26 mouse cellular contexts compared by ENCODE assay signal in genomic region chr16:30489662-30490061, GRCm38 (mm10).
DNase-seq lines count a peak whose midpoint lies in the region; ATAC-seq and TF ChIP-seq lines count a peak whose summit lies in the region.
"Had no signal": no experiment of that assay in that cellular context is flagged by ENCODE, and none has a peak within 500 bp of the region (broad histone marks: within the 10 kb centered on the region; RNA-seq: fewer than 3 reads in every experiment).

No protein-coding gene starts in this region.

- H3K4me2 ChIP-seq in liver, embryonic 11.5 days, result no peak overlapping the region
- H3K4me2 ChIP-seq in kidney, postnatal 0 days (ENCODE audit: low read length), result no peak overlapping the region
- H3K4me2 ChIP-seq: embryonic facial prominence, embryonic 12.5 days; forebrain, embryonic 12.5 days; hindbrain, embryonic 15.5 days; intestine, embryonic 15.5 days; limb, embryonic 15.5 days; neural tube, embryonic 13.5 days had no signal

- ATAC-seq in liver, embryonic 11.5 days (replicated peaks; ENCODE audit: low FRiP score), result no peak
- no peak; the same call in 1 of the 2 replicates for ATAC-seq in kidney, postnatal 0 days (replicated peaks; ENCODE audit: low FRiP score, low read depth)
- ATAC-seq in granulocyte monocyte progenitor cell, adult 5-6 weeks (replicated peaks; ENCODE audit: poor library complexity, severe bottlenecking), result no peak
- ATAC-seq: intestine, embryonic 15.5 days; lung, postnatal 0 days; midbrain, embryonic 16.5 days had no signal

- no peaks in the 10 kb centered on the region for H3K36me3 ChIP-seq in liver, adult 2 months (ENCODE audit: control insufficient read depth, insufficient read depth, low read length)
- H3K36me3 ChIP-seq in liver, embryonic 11.5 days (ENCODE audit: control insufficient read depth, insufficient read depth, low read length), result no peaks in the 10 kb centered on the region
- no peaks in the 10 kb centered on the region for H3K36me3 ChIP-seq in kidney, adult 2 months (ENCODE audit: control insufficient read depth, insufficient read depth, low read length)
- no peaks in the 10 kb centered on the region for H3K36me3 ChIP-seq in kidney, postnatal 0 days (ENCODE audit: insufficient read depth, low read length)
- H3K36me3 ChIP-seq: embryonic facial prominence, embryonic 12.5 days; forebrain, embryonic 12.5 days; heart, embryonic 10.5 days; hindbrain, embryonic 15.5 days; intestine, embryonic 15.5 days; limb, embryonic 15.5 days; midbrain, embryonic 10.5 days; neural tube, embryonic 13.5 days had no signal

- 39% methylated on average over 4 of the region's 4 CpGs for WGBS in liver, adult 2 months
- WGBS in liver, embryonic 11.5 days, result 68% methylated on average over 4 of the region's 4 CpGs
- WGBS in kidney, adult 2 months, result 38% methylated on average over 4 of the region's 4 CpGs
- WGBS in kidney, postnatal 0 days, result 30% methylated on average over 4 of the region's 4 CpGs

- no peak overlapping the region for H3K9ac ChIP-seq in liver, adult 2 months (ENCODE audit: low read depth, low read length)
- no peak overlapping the region for H3K9ac ChIP-seq in liver, embryonic 11.5 days (ENCODE audit: low read depth, low read length)
- H3K9ac ChIP-seq in kidney, postnatal 0 days (ENCODE audit: low read depth, low read length), result no peak overlapping the region
- H3K9ac ChIP-seq: embryonic facial prominence, embryonic 12.5 days; forebrain, embryonic 12.5 days; hindbrain, embryonic 15.5 days; intestine, embryonic 15.5 days; limb, embryonic 15.5 days; neural tube, embryonic 13.5 days had no signal

- peaks cover 3% of the 10 kb centered on the region; the same call in 1 of the 2 replicates for H3K4me1 ChIP-seq in liver, adult 2 months (ENCODE audit: control insufficient read depth, insufficient read depth, low read length)
- H3K4me1 ChIP-seq in liver, embryonic 11.5 days (replicated peaks; ENCODE audit: control insufficient read depth, insufficient read depth, low read length), result no peaks in the 10 kb centered on the region
- H3K4me1 ChIP-seq in kidney, adult 2 months (ENCODE audit: control insufficient read depth, insufficient read depth, low read length), result peaks cover 19% of the 10 kb centered on the region
- H3K4me1 ChIP-seq in kidney, postnatal 0 days (replicated peaks; ENCODE audit: insufficient read depth, low read length), result peaks cover 14% of the 10 kb centered on the region; the same call in 1 of the 2 replicates
- H3K4me1 ChIP-seq: embryonic facial prominence, embryonic 12.5 days; forebrain, embryonic 12.5 days; hindbrain, embryonic 15.5 days; limb, embryonic 15.5 days had no signal

- DNase-seq in liver, adult 2 months (ENCODE audit: extremely low read depth, low read depth, low spot score), result peak; percentile 64
- no peak for DNase-seq in liver, embryonic 11.5 days (ENCODE audit: low spot score)
- peak; percentile 87 for DNase-seq in kidney, adult 2 months
- peak; percentile 44 for DNase-seq in kidney, postnatal 0 days (ENCODE audit: low spot score)
- no peak for DNase-seq in right cerebral cortex, adult 2 months (ENCODE audit: low spot score in 2 of 2)
- no peak for DNase-seq in cerebellum, postnatal 4 days (ENCODE audit: low spot score in 2 of 2)
- DNase-seq: adrenal gland, postnatal 25 days; cerebellum, adult 11 months; cerebellum, postnatal 14 days; heart, postnatal 4 days; left cerebral cortex, postnatal 4 days; right cerebral cortex, postnatal 14 days had no signal

- no peak overlapping the region for H3K4me3 ChIP-seq in liver, adult 2 months (ENCODE audit: insufficient read depth, low read depth, low read length)
- no peak overlapping the region for H3K4me3 ChIP-seq in liver, embryonic 11.5 days (ENCODE audit: low read depth, low read length)
- no peak overlapping the region for H3K4me3 ChIP-seq in kidney, adult 2 months (ENCODE audit: insufficient read depth, low read depth, low read length)
- no peak overlapping the region for H3K4me3 ChIP-seq in kidney, postnatal 0 days (replicated peaks; ENCODE audit: low read depth, low read length)
- H3K4me3 ChIP-seq: embryonic facial prominence, embryonic 12.5 days; forebrain, embryonic 12.5 days; heart, embryonic 10.5 days; hindbrain, embryonic 15.5 days; intestine, embryonic 15.5 days; limb, embryonic 15.5 days; midbrain, embryonic 10.5 days; myocyte; neural tube, embryonic 13.5 days had no signal

- no peak overlapping the region for H3K27ac ChIP-seq in liver, adult 2 months (replicated peaks; ENCODE audit: insufficient read depth, low read depth, low read length)
- no peak overlapping the region for H3K27ac ChIP-seq in liver, embryonic 11.5 days (ENCODE audit: low read depth, low read length)
- peak overlapping the region; percentile 68 for H3K27ac ChIP-seq in kidney, adult 2 months (ENCODE audit: insufficient read depth, low read depth, low read length)
- peak overlapping the region; percentile 75 for H3K27ac ChIP-seq in kidney, postnatal 0 days
- H3K27ac ChIP-seq: embryonic facial prominence, embryonic 12.5 days; forebrain, embryonic 12.5 days; heart, embryonic 10.5 days; hindbrain, embryonic 15.5 days; intestine, embryonic 15.5 days; limb, embryonic 15.5 days; macrophage; midbrain, embryonic 10.5 days; neural tube, embryonic 13.5 days; stomach, postnatal 0 days had no signal

- no peak for TF ChIP-seq CTCF in liver, adult 2 months (IDR thresholded peaks at IDR 0.05; ENCODE audit: low read depth, low read length)
- no peak for TF ChIP-seq CTCF in kidney, adult 2 months (conservative IDR thresholded peaks at IDR 0.05; ENCODE audit: insufficient read depth, insufficient read length, low read depth, low read length)
- no peak for TF ChIP-seq CTCF in kidney, postnatal 0 days (IDR thresholded peaks at IDR 0.05; ENCODE audit: low read depth)

- no peaks in the 10 kb centered on the region for H3K27me3 ChIP-seq in liver, adult 2 months (ENCODE audit: control insufficient read depth, insufficient read depth, low read length)
- H3K27me3 ChIP-seq in liver, embryonic 11.5 days (replicated peaks; ENCODE audit: control insufficient read depth, insufficient read depth, low read length), result peaks cover 4% of the 10 kb centered on the region; the same call in 1 of the 2 replicates
- H3K27me3 ChIP-seq in kidney, adult 2 months (replicated peaks; ENCODE audit: control insufficient read depth, insufficient read depth, low read length), result no peaks in the 10 kb centered on the region
- no peaks in the 10 kb centered on the region for H3K27me3 ChIP-seq in kidney, postnatal 0 days (ENCODE audit: insufficient read depth, low read length)
- H3K27me3 ChIP-seq: embryonic facial prominence, embryonic 12.5 days; forebrain, embryonic 12.5 days; hindbrain, embryonic 15.5 days; intestine, embryonic 15.5 days; limb, embryonic 15.5 days; neural tube, embryonic 13.5 days had no signal

- no peak for TF ChIP-seq POLR2A in liver, adult 2 months (IDR thresholded peaks at IDR 0.05; ENCODE audit: extremely low read depth, insufficient read depth, low read length)
- TF ChIP-seq POLR2A in kidney, adult 2 months (IDR thresholded peaks at IDR 0.05; ENCODE audit: low read depth, low read length), result no peak

- H3K79me2 ChIP-seq in liver, adult 2 months (ENCODE audit: control insufficient read depth, insufficient read depth, low read length), result no peaks in the 10 kb centered on the region

- no peaks in the 10 kb centered on the region for H3K9me3 ChIP-seq in liver, embryonic 11.5 days (ENCODE audit: control insufficient read depth, low read length)
- H3K9me3 ChIP-seq in kidney, postnatal 0 days (replicated peaks; ENCODE audit: low read length), result no peaks in the 10 kb centered on the region
- H3K9me3 ChIP-seq: embryonic facial prominence, embryonic 12.5 days; forebrain, embryonic 12.5 days; heart, embryonic 10.5 days; hindbrain, embryonic 15.5 days; intestine, embryonic 15.5 days; limb, embryonic 15.5 days; midbrain, embryonic 10.5 days; neural tube, embryonic 13.5 days had no signal

Comparison
In these comparisons a context has a peak if more than half of its experiments do, and no peak if none do; other contexts are left out.
1. DNase-seq: peak in liver, adult 2 months (single experiment), kidney, adult 2 months (single experiment) and kidney, postnatal 0 days (single experiment); none in liver, embryonic 11.5 days (single experiment), right cerebral cortex, adult 2 months (0 of 2) and cerebellum, postnatal 4 days (0 of 2).
2. H3K27ac ChIP-seq: peak in kidney, adult 2 months (single experiment) and kidney, postnatal 0 days (single experiment); none in liver, adult 2 months (single experiment) and liver, embryonic 11.5 days (single experiment).